Mouse (Mus musculus): ENCODE measurements around the gene Zc3h12c. TPM values are rescaled to one million over a fixed set of nuclear protein-coding genes. Genes with fewer than 3 reads are reported as not detected.

Zc3h12c gene
- polyA plus RNA-seq, 1 experiment from 2014 or later, result 6.0 TPM

- WGBS, result 90% methylated on average over 13 of the region's 13 CpGs
- no peak for ATAC-seq (replicated peaks; ENCODE audit: insufficient number of reproducible peaks, low FRiP score, low TSS enrichment, low read depth)
- no peak overlapping the region for H3K4me2 ChIP-seq (ENCODE audit: low read depth, low read length)
Observed at GRCm38 (mm10) chr9:52165076-52165705, 3.2 kb downstream of the Zc3h12c start.

DNA sequence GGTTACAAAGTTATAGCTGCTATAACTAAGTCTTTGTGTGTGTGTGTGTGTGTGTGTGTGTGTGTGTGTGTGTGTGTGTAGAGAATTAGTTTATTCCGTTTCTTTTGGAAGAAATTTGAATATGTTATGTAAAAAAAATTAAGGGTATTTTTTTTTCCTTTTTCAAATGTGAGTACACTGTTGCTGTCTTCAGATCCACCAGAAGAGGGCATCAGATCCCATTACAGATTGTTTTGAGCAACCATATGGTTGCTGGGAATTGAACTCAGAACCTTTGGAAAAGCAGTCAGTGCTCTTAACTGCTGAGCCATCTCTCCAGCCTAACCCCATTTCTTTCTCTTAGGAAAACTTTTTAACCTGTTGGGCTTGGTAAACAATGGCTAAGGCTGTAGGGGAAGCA lies 7.9 kb downstream of the Zc3h12c start:
- no peak for ATAC-seq (replicated peaks; ENCODE audit: insufficient number of reproducible peaks, low FRiP score, low TSS enrichment, low read depth)
- 88% methylated on average over 1 of the region's 1 CpGs for WGBS

More at GRCm38 (mm10) chr9:52165076-52165705, 3.2 kb downstream of the Zc3h12c start:
- H3K36me3 ChIP-seq (replicated peaks; ENCODE audit: control insufficient read depth, insufficient read depth, low read depth, low read length), result no peaks in the 10 kb centered on the region
- no peak overlapping the region for H3K27ac ChIP-seq (replicated peaks; ENCODE audit: low read depth, low read length)
- no peaks in the 10 kb centered on the region for H3K4me1 ChIP-seq (ENCODE audit: control insufficient read depth, insufficient read depth, low read length)
- no peak overlapping the region for H3K9ac ChIP-seq (replicated peaks; ENCODE audit: low read length)
- H3K27me3 ChIP-seq (ENCODE audit: control insufficient read depth, insufficient read depth, low read length), result peaks cover 3% of the 10 kb centered on the region; the same call in 1 of the 2 replicates
- no peak for DNase-seq (ENCODE audit: low spot score)
- H3K4me3 ChIP-seq (ENCODE audit: low read depth, low read length), result no peak overlapping the region
- no peaks in the 10 kb centered on the region for H3K9me3 ChIP-seq (replicated peaks; ENCODE audit: control insufficient read depth, low read length)

DNA sequence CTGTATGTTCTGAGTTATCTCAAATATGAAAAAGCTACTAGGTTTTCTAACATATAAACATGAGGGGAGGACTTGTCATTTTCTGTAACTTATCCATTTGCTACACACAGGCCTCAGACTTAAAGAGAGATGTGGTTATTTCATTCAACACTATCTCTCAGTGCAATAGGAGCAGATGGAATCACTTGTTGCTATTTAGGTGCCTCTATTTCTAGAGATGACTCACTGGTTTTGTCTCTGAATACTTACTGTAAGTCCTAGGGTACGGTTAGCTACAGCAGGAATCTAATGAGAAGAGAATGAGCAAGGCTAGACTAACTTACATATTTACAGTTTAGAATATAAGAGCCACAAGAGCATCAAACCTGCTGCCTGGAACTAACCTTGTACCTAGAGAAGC lies 9.8 kb downstream of the Zc3h12c start:
- Histone ChIP-seq H3K36me3 (replicated peaks; ENCODE audit: control insufficient read depth, insufficient read depth, low read depth, low read length) (no peaks in the 10 kb centered on the region), H3K4me1 (ENCODE audit: control insufficient read depth, insufficient read depth, low read length) (no peaks in the 10 kb centered on the region), H3K27me3 (ENCODE audit: control insufficient read depth, insufficient read depth, low read length) (no peaks in the 10 kb centered on the region), H3K9me3 (replicated peaks; ENCODE audit: control insufficient read depth, low read length) (no peaks in the 10 kb centered on the region), H3K9ac (replicated peaks; ENCODE audit: low read length) (no peak overlapping the region), H3K4me3 (ENCODE audit: low read depth, low read length) (no peak overlapping the region), H3K27ac (replicated peaks; ENCODE audit: low read depth, low read length) (no peak overlapping the region), H3K4me2 (ENCODE audit: low read depth, low read length) (no peak overlapping the region)
- 100% methylated on average over 1 of the region's 1 CpGs for WGBS
- no peak for ATAC-seq (replicated peaks; ENCODE audit: insufficient number of reproducible peaks, low FRiP score, low TSS enrichment, low read depth)
- DNase-seq (ENCODE audit: low spot score), result no peak

More for the DNA sequence above, 7.9 kb downstream of the Zc3h12c start:
- Histone ChIP-seq H3K27me3 (ENCODE audit: control insufficient read depth, insufficient read depth, low read length) (no peaks in the 10 kb centered on the region), H3K27ac (replicated peaks; ENCODE audit: low read depth, low read length) (no peak overlapping the region), H3K36me3 (replicated peaks; ENCODE audit: control insufficient read depth, insufficient read depth, low read depth, low read length) (no peaks in the 10 kb centered on the region), H3K9ac (replicated peaks; ENCODE audit: low read length) (no peak overlapping the region), H3K4me2 (ENCODE audit: low read depth, low read length) (no peak overlapping the region), H3K4me3 (ENCODE audit: low read depth, low read length) (no peak overlapping the region), H3K4me1 (ENCODE audit: control insufficient read depth, insufficient read depth, low read length) (no peaks in the 10 kb centered on the region), H3K9me3 (replicated peaks; ENCODE audit: control insufficient read depth, low read length) (no peaks in the 10 kb centered on the region)
- DNase-seq (ENCODE audit: low spot score), result no peak

- Histone ChIP-seq H3K27ac (replicated peaks; ENCODE audit: low read depth, low read length) (no peak overlapping the region), H3K9ac (replicated peaks; ENCODE audit: low read length) (no peak overlapping the region), H3K36me3 (replicated peaks; ENCODE audit: control insufficient read depth, insufficient read depth, low read depth, low read length) (no peaks in the 10 kb centered on the region), H3K4me1 (ENCODE audit: control insufficient read depth, insufficient read depth, low read length) (no peaks in the 10 kb centered on the region), H3K9me3 (replicated peaks; ENCODE audit: control insufficient read depth, low read length) (no peaks in the 10 kb centered on the region), H3K4me2 (ENCODE audit: low read depth, low read length) (no peak overlapping the region), H3K27me3 (ENCODE audit: control insufficient read depth, insufficient read depth, low read length) (no peaks in the 10 kb centered on the region), H3K4me3 (ENCODE audit: low read depth, low read length) (no peak overlapping the region)
- 78% methylated on average over 4 of the region's 4 CpGs for WGBS
- no peak for DNase-seq (ENCODE audit: low spot score)
- no peak for ATAC-seq (replicated peaks; ENCODE audit: insufficient number of reproducible peaks, low FRiP score, low TSS enrichment, low read depth)
Observed at GRCm38 (mm10) chr9:52155417-52155816, 13.0 kb downstream of the Zc3h12c start.

- 71% methylated on average over 7 of the region's 7 CpGs for whole genome bisulfite sequencing
- H3K36me3 ChIP-seq (replicated peaks; ENCODE audit: control insufficient read depth, insufficient read depth, low read depth, low read length), result no peaks in the 10 kb centered on the region
- H3K4me2 ChIP-seq (ENCODE audit: low read depth, low read length), result no peak overlapping the region
- H3K9me3 ChIP-seq (replicated peaks; ENCODE audit: control insufficient read depth, low read length), result no peaks in the 10 kb centered on the region
- no peak overlapping the region for H3K27ac ChIP-seq (replicated peaks; ENCODE audit: low read depth, low read length)
- H3K9ac ChIP-seq (replicated peaks; ENCODE audit: low read length), result no peak overlapping the region
- H3K27me3 ChIP-seq (ENCODE audit: control insufficient read depth, insufficient read depth, low read length), result no peaks in the 10 kb centered on the region
- DNase-seq (ENCODE audit: low spot score), result no peak
- ATAC-seq (replicated peaks; ENCODE audit: insufficient number of reproducible peaks, low FRiP score, low TSS enrichment, low read depth), result no peak
- H3K4me3 ChIP-seq (ENCODE audit: low read depth, low read length), result no peak overlapping the region
- no peaks in the 10 kb centered on the region for H3K4me1 ChIP-seq (ENCODE audit: control insufficient read depth, insufficient read depth, low read length)
Observed at GRCm38 (mm10) chr9:52154253-52154652, 14.1 kb downstream of the Zc3h12c start.

- ATAC-seq (replicated peaks; ENCODE audit: insufficient number of reproducible peaks, low FRiP score, low TSS enrichment, low read depth) (no peak), DNase-seq (ENCODE audit: low spot score) (no peak)
- Histone ChIP-seq H3K4me3 (ENCODE audit: low read depth, low read length) (no peak overlapping the region), H3K9me3 (replicated peaks; ENCODE audit: control insufficient read depth, low read length) (no peaks in the 10 kb centered on the region), H3K36me3 (replicated peaks; ENCODE audit: control insufficient read depth, insufficient read depth, low read depth, low read length) (no peaks in the 10 kb centered on the region), H3K9ac (replicated peaks; ENCODE audit: low read length) (no peak overlapping the region), H3K4me1 (ENCODE audit: control insufficient read depth, insufficient read depth, low read length) (no peaks in the 10 kb centered on the region), H3K4me2 (ENCODE audit: low read depth, low read length) (no peak overlapping the region), H3K27me3 (ENCODE audit: control insufficient read depth, insufficient read depth, low read length) (no peaks in the 10 kb centered on the region), H3K27ac (replicated peaks; ENCODE audit: low read depth, low read length) (no peak overlapping the region)
- WGBS, result 75% methylated on average over 6 of the region's 6 CpGs
Observed at GRCm38 (mm10) chr9:52152076-52152826, 16.1 kb downstream of the Zc3h12c start.

GRCm38 (mm10) chr9:52149768-52150167 lies 18.6 kb downstream of the Zc3h12c start:
- ATAC-seq (replicated peaks; ENCODE audit: insufficient number of reproducible peaks, low FRiP score, low TSS enrichment, low read depth) (no peak), DNase-seq (ENCODE audit: low spot score) (no peak)
- Histone ChIP-seq H3K9ac (replicated peaks; ENCODE audit: low read length) (no peak overlapping the region), H3K27ac (replicated peaks; ENCODE audit: low read depth, low read length) (no peak overlapping the region), H3K27me3 (ENCODE audit: control insufficient read depth, insufficient read depth, low read length) (no peaks in the 10 kb centered on the region), H3K4me3 (ENCODE audit: low read depth, low read length) (no peak overlapping the region), H3K4me2 (ENCODE audit: low read depth, low read length) (no peak overlapping the region), H3K36me3 (replicated peaks; ENCODE audit: control insufficient read depth, insufficient read depth, low read depth, low read length) (no peaks in the 10 kb centered on the region), H3K9me3 (replicated peaks; ENCODE audit: control insufficient read depth, low read length) (no peaks in the 10 kb centered on the region), H3K4me1 (ENCODE audit: control insufficient read depth, insufficient read depth, low read length) (no peaks in the 10 kb centered on the region)
- 76% methylated on average over 6 of the region's 6 CpGs for WGBS

- peak; percentile 82 for ATAC-seq (replicated peaks; ENCODE audit: insufficient number of reproducible peaks, low FRiP score, low TSS enrichment, low read depth)
- Histone ChIP-seq H3K4me2 (ENCODE audit: low read depth, low read length) (peak overlapping the region; percentile 4; the same call in 1 of the 2 replicates), H3K36me3 (replicated peaks; ENCODE audit: control insufficient read depth, insufficient read depth, low read depth, low read length) (no peaks in the 10 kb centered on the region), H3K27me3 (ENCODE audit: control insufficient read depth, insufficient read depth, low read length) (no peaks in the 10 kb centered on the region), H3K4me3 (ENCODE audit: low read depth, low read length) (peak overlapping the region; percentile 18), H3K9ac (replicated peaks; ENCODE audit: low read length) (0 out of 2 replicates have a peak overlapping the region, but pooled peaks have one; percentile 25), H3K9me3 (replicated peaks; ENCODE audit: control insufficient read depth, low read length) (no peaks in the 10 kb centered on the region), H3K27ac (replicated peaks; ENCODE audit: low read depth, low read length) (no peak overlapping the region; the same call in 1 of the 2 replicates), H3K4me1 (ENCODE audit: control insufficient read depth, insufficient read depth, low read length) (no peaks in the 10 kb centered on the region)
- WGBS, result 32% methylated on average over 4 of the region's 4 CpGs
- DNase-seq (ENCODE audit: low spot score), result peak; percentile 52
Observed at GRCm38 (mm10) chr9:52149286-52149685, 19.1 kb downstream of the Zc3h12c start.

Measured in embryonic facial prominence, embryonic 11.5 days (tissue).